Mouse (Mus musculus) retina, postnatal 1 day (tissue): ENCODE results near the gene Samd14.

Experiments
- DNase-seq: peaks from one replicate; pipeline ENCODE4 v3.0.0-alpha.2; 2012

Samd14 gene

DNA sequence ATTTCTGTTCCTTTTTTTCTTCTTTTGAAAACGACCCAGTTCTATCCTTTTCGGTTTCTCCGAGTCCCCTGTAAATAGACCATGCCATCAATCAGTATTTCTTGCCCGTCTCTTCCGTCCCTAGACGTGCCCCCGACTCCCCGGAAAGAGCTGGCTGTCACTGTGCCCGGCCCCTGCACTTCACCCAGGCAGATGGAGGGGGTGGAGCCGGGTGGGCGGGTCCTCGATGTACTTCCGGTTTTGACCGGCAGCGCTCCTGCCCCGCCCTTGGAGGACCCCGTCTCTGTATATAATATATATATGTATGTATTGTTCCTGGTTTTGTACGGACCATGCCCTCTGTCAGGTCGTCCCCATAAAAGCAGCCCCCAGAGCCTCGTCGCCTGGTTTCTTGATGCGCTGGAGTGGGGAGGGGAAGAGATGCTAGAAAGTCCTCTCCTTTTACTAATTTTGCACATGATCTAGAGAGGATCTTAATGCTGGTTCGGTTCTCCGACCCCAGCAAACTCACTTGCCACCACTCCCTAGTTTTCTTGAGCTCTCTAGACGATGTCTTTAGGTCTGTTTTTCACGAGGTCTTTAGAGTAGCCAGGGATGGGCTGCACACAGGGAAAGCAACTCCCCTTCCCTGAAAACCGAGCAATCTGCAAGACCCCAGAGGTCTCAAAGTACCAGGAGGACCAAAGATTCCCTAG lies 3.0 kb upstream of the Samd14 start:
- DNase-seq: peak; percentile 90

DNA sequence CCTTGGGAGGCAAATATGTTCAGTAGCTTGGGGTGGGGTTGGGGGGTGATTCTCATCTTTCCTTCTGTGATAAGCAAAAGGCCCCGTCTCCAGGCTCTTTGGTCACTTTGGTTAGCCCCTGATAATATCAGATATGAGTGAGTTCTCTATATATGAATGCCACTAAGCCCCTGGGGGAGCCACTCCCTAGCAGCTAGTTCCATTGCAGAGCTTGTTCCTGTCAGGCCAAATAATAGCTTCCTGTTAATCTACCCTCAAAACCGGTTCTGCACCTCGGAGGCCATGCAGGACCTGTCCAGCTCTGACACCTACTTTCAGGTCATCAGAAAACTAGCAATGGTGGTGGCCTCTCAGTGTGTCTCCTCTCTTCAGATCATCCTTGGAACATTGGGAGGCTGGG lies 2.3 kb upstream of the Samd14 start:
- no peak for DNase-seq

GRCm38 (mm10) chr11:95008661-95009628 lies 734 bp upstream of the Samd14 start:
- peak; percentile 61 for DNase-seq

- peak; percentile 65 for DNase-seq
Measured at GRCm38 (mm10) chr11:95010141-95010739, 561 bp downstream of the Samd14 start.

DNA sequence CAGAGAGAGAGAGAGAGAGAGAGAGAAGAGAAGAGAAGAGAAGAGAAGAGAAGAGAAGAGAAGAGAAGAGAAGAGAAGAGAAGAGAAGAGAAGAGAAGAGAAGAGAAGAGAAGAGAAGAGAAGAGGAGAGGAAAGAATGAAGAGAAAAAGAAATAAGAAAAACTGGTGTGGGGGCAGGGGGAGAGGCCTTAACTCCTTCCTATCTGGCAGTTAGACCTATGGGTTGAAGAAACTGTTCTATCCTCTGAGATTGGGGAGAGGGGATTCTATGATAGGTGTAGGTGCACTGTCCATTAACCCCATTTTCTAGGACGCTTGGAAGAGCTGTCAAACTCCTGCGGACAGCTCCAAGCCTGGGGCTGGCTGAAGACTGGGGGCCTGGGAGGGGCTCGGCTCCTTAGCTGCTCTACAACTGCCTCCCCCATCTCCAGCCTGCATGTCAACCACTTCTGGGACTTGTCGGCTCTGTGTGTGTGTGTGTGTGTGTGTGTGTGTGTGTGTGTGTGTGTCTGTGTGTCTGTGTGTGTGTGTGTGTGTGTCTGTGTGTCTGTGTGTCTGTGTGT lies 1.2 kb downstream of the Samd14 start:
- DNase-seq: peak; percentile 47

GRCm38 (mm10) chr11:95011416-95011815 lies 1.7 kb downstream of the Samd14 start:
- no peak for DNase-seq

- no peak for DNase-seq
Measured at GRCm38 (mm10) chr11:95012075-95012474, 2.4 kb downstream of the Samd14 start.

- no peak for DNase-seq
Measured at GRCm38 (mm10) chr11:95012487-95012886, 2.8 kb downstream of the Samd14 start.

GRCm38 (mm10) chr11:95015484-95015883 lies 5.8 kb downstream of the Samd14 start:
- DNase-seq: no peak

DNA sequence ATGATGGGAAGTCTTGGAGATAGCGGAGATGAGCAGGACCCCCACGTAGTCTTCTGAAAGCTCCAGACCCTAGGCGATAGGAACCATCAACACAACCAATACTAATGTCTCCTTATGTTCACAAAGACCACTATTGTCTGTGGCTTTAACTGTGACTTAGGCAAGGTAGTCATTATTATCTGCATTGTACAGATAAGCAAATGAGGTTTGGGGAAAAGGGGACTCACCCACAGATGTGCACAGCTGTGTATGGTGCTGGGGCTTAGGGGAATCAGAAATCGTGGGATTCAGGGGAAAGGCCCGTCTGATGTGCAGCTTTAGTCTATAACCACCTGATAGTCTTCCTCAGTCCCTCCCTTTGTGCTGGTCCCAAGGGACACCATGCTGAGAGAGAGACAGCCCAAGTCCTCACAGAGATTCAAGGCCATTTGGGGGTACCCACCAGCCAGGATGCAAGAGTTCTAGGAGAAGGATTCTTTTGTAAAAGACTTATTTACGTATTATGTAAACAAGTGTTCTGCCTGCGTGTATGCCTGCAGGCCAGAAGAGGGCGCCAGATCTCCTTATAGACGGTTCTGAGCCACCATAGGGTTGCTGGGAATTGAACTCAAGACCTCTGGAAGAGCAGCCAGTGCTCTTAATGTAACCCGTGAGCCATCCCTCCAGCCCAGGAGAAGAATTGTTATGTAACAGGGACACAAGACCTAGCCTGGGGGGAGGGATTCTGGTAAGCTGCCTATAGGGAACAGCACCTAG lies 12.7 kb downstream of the Samd14 start:
- DNase-seq: no peak

DNA sequence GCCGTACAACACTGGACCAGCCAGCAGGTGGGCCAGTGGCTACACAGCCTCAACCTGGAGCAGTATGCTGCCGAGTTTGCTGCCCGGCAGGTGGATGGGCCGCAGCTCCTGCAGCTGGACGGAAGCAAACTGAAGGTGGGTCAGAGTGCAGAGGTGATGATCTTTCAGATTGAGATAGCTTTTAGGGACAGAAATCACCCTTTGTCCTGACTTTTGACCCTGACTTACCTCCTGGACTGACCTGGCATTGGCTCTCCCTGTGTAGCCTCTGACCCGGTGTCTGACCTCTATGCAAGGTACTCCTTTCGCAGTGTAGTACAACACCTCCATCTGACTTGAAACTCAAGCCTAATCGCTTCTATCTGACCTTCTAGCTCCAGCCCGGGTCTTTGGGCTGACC lies 13.8 kb downstream of the Samd14 start:
- DNase-seq: no peak

DNA sequence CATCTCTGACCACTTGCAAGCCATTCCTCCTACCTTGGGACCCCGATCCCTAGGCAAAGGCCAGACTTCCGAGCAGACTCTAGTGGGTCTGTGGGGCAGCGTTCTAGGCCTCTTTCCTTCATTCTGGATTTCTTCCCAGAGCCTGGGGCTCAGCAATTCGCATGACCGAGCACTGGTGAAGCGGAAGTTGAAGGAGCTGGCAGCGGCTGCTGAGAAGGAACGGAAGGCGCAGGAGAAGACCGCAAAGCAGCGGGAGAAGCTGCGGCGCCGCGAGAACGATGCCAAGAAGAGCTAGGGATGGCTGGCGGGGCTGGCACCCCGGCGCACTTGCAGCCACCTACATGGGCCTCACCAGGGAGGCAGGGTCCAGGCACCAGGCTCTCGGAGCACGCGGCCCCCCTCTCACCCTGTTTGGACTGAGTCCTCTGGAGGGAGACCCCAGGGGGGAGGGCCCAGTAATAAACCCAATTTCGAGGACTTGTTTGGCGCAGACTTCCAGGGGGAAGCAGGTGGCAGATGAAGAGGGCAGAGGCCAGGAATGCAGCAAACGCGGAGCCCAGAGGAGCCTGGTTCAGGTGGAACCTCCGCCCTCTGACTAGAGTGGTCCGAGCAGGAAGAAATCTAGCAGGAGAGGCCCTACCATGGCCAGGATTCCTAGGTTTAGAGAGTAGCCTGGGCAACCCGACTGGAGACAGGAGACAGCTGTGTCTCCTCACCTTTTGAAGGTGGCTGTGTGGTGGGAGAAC lies 14.9 kb downstream of the Samd14 start:
- peak; percentile 90 for DNase-seq

DNA sequence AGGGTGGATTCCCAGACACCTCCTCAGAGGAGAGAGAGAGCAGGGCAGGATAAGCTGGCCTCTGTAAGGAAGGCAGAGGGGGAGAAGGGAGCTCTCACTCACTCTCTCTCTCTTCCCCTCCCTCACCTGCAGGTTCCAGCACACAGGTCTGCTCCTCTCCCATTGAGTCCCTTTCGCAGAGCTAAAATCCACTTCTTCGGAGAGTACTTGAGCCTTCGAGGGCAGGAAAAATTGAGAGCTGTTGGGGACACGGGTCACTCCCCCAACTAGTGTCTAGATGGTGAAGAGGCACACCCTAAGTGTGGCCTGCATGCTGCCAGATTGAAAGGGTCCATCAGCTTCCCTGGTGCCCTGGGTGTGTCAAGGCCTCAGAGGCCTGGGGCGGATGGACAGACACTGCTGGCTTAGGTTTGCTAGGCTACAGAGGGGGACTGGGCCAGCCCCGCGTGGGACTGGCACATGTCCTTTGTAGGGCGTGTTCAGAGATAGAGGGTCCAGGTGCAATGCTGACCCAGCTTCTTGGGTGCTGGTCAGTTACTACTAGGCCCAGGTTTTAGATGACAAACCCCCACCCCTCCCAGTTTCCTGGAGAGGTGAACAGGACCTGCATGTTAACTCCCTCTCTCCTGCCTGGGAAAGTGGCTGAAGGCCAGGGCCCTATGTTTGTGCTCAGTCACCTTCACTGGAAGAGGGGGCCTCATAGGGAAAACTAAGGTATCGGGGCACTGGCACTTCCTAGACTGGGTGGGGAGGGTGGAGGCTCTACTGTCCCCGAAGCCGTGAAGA lies 15.7 kb downstream of the Samd14 start:
- no peak for DNase-seq

- DNase-seq: no peak
Measured at GRCm38 (mm10) chr11:95026090-95026542, 16.4 kb downstream of the Samd14 start.

GRCm38 (mm10) chr11:95026849-95027248 lies 17.2 kb downstream of the Samd14 start:
- DNase-seq: no peak

DNA sequence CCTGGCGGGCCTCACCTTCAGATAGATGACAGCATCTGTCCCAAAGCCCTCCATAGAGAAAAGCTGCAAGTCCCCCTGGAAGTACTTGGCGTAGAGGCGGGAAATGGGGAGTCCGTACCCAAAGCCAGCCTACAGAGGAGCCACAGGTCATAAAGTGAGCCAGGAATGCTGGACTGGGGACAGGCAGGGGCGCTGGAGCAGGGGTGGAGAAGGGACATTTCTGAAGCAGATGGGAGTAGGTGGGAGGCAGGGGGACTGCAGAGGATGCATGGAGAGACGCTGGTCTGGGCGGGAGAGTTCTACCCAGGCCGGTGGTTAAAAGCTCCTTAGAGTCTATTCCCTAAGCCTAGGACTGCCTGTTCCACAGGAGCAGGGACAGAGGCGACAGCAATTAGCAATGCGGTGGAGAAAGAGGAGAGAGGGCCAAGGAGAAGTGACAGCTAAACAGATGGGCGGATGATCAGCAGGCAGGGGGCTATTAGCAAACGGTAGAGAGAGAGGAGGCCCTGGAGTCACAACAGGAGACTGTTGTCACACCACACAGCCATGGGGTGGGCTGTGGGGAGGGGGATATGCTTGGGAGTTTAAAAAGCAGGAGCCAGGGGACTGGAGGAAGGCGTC lies 18.3 kb downstream of the Samd14 start:
- DNase-seq: peak; percentile 63

GRCm38 (mm10) chr11:95032945-95033344 lies 23.3 kb downstream of the Samd14 start:
- DNase-seq: no peak

DNA sequence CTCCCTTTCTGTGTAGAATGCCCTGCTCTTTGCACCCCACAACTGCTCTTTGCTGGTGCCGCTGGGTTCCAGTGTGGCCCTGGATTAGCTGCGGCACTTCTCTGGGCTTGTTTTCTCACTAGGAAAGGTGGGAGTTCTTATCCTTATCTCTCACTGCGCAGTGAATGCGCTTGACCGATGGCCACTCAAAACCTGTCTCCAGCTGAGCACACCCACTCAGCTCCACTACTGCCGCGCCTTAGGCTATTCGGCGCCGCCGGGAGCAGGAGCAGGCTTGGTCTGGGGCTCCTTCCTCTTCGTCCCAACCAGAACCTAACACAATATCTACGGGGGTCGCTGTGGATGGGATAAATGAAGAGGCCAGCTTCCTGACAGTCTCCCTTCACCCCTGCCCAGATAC lies 23.9 kb downstream of the Samd14 start:
- no peak for DNase-seq

- DNase-seq: no peak
Measured at GRCm38 (mm10) chr11:95034902-95035301, 25.2 kb downstream of the Samd14 start.

DNA sequence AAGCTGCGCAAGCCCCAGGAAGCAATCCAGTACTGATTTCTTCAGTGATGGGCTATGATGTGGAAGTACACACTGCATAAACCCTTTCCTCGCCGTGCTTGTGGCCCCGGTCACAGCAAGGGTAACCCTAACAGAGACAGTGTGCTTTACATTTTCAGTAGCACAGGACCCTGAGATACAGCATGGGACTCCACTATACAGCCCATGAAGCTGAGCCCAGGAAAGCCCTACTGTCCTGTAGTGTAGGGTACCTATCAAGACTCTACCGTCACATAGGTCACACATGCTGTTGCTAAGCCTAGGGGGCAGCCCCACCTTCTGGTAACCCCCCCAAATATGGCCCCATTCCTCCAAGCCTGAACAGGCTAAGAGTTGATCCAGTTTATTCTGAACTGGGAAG lies 26.8 kb downstream of the Samd14 start:
- DNase-seq: no peak
